Mouse (Mus musculus): ENCODE data around the gene Prss8. TPM values are rescaled to one million over a fixed set of nuclear protein-coding genes. Genes with fewer than 3 reads are reported as not detected.
A peak's percentile ranks its signal among the peaks of the same experiment; 100 is the strongest.

Gene Prss8
- polyA plus RNA-seq, 1 experiment from 2014 or later: 5.7 TPM

- no peak overlapping the region for H3K9ac ChIP-seq
- no peak overlapping the region for H3K27ac ChIP-seq
- peaks cover 12% of the 10 kb centered on the region for H3K4me1 ChIP-seq
- WGBS: 89% methylated on average over 8 of the region's 8 CpGs
- ATAC-seq (ENCODE audit: low FRiP score, low read depth): no peak
- peaks cover 57% of the 10 kb centered on the region for H3K36me3 ChIP-seq
- no peak overlapping the region for H3K4me3 ChIP-seq
- H3K27me3 ChIP-seq: peaks cover 34% of the 10 kb centered on the region
- H3K9me3 ChIP-seq: no peaks in the 10 kb centered on the region
- H3K4me2 ChIP-seq (replicated peaks): no peak overlapping the region
These were observed 3.8 kb downstream of the Prss8 start for GRCm38 (mm10) chr7:127926066-127926465.

- H3K4me2 ChIP-seq (replicated peaks): no peak overlapping the region
- no peaks in the 10 kb centered on the region for H3K9me3 ChIP-seq
- WGBS: 77% methylated on average over 5 of the region's 5 CpGs
- H3K9ac ChIP-seq: no peak overlapping the region
- H3K4me1 ChIP-seq: peaks cover 12% of the 10 kb centered on the region
- no peak overlapping the region for H3K4me3 ChIP-seq
- H3K36me3 ChIP-seq: peaks cover 65% of the 10 kb centered on the region
- ATAC-seq (ENCODE audit: low FRiP score, low read depth): no peak
- peaks cover 30% of the 10 kb centered on the region for H3K27me3 ChIP-seq
- H3K27ac ChIP-seq: no peak overlapping the region
These were observed 4.7 kb downstream of the Prss8 start for GRCm38 (mm10) chr7:127925252-127925651.

- Histone ChIP-seq H3K9me3 (no peaks in the 10 kb centered on the region), H3K27me3 (peaks cover 14% of the 10 kb centered on the region), H3K4me2 (replicated peaks) (no peak overlapping the region), H3K36me3 (peaks cover 72% of the 10 kb centered on the region), H3K27ac (no peak overlapping the region), H3K9ac (no peak overlapping the region), H3K4me3 (no peak overlapping the region), H3K4me1 (peaks cover 2% of the 10 kb centered on the region; the same call in 1 of the 2 replicates)
- ATAC-seq (ENCODE audit: low FRiP score, low read depth): no peak
- WGBS: 88% methylated on average over 5 of the region's 5 CpGs
These were observed 6.2 kb downstream of the Prss8 start for GRCm38 (mm10) chr7:127923714-127924113.

- no peak overlapping the region for H3K9ac ChIP-seq
- no peak overlapping the region for H3K4me3 ChIP-seq
- H3K4me1 ChIP-seq: no peaks in the 10 kb centered on the region
- no peak overlapping the region for H3K27ac ChIP-seq
- no peaks in the 10 kb centered on the region for H3K9me3 ChIP-seq
- no peak for ATAC-seq (ENCODE audit: low FRiP score, low read depth)
- whole genome bisulfite sequencing: 80% methylated on average over 6 of the region's 6 CpGs
- H3K36me3 ChIP-seq: peaks cover 77% of the 10 kb centered on the region
- no peak overlapping the region for H3K4me2 ChIP-seq (replicated peaks)
- H3K27me3 ChIP-seq: peaks cover 4% of the 10 kb centered on the region
These were observed 7.2 kb downstream of the Prss8 start for GRCm38 (mm10) chr7:127922451-127923275.

- Histone ChIP-seq H3K36me3 (peaks cover 78% of the 10 kb centered on the region), H3K9ac (no peak overlapping the region), H3K27ac (no peak overlapping the region), H3K9me3 (no peaks in the 10 kb centered on the region), H3K4me2 (replicated peaks) (no peak overlapping the region), H3K4me1 (no peaks in the 10 kb centered on the region), H3K27me3 (no peaks in the 10 kb centered on the region), H3K4me3 (no peak overlapping the region)
- no peak for ATAC-seq (ENCODE audit: low FRiP score, low read depth)
- WGBS: 63% methylated on average over 8 of the region's 8 CpGs
These were observed 8.4 kb downstream of the Prss8 start for GRCm38 (mm10) chr7:127921516-127921915.

- no peak for ATAC-seq (ENCODE audit: low FRiP score, low read depth)
- no peak overlapping the region for H3K4me2 ChIP-seq (replicated peaks)
- 83% methylated on average over 7 of the region's 7 CpGs for WGBS
- no peaks in the 10 kb centered on the region for H3K27me3 ChIP-seq
- H3K9ac ChIP-seq: no peak overlapping the region
- H3K4me1 ChIP-seq: no peaks in the 10 kb centered on the region
- no peak overlapping the region for H3K4me3 ChIP-seq
- no peak overlapping the region for H3K27ac ChIP-seq
- H3K36me3 ChIP-seq: peaks cover 76% of the 10 kb centered on the region
- no peaks in the 10 kb centered on the region for H3K9me3 ChIP-seq
These were observed 10.6 kb downstream of the Prss8 start for GRCm38 (mm10) chr7:127919290-127919689.

GRCm38 (mm10) chr7:127918203-127918602 is 11.7 kb downstream of the Prss8 start:
- no peaks in the 10 kb centered on the region for H3K27me3 ChIP-seq
- no peak overlapping the region for H3K27ac ChIP-seq
- peaks cover 69% of the 10 kb centered on the region for H3K36me3 ChIP-seq
- WGBS: 53% methylated on average over 3 of the region's 3 CpGs
- no peak overlapping the region for H3K4me2 ChIP-seq (replicated peaks)
- H3K4me1 ChIP-seq: peaks cover 3% of the 10 kb centered on the region; the same call in 1 of the 2 replicates
- H3K9me3 ChIP-seq: no peaks in the 10 kb centered on the region
- no peak overlapping the region for H3K4me3 ChIP-seq
- no peak for ATAC-seq (ENCODE audit: low FRiP score, low read depth)
- no peak overlapping the region for H3K9ac ChIP-seq

- no peak overlapping the region for H3K4me3 ChIP-seq
- H3K27me3 ChIP-seq: no peaks in the 10 kb centered on the region
- no peak overlapping the region for H3K27ac ChIP-seq
- H3K4me2 ChIP-seq (replicated peaks): no peak overlapping the region
- peaks cover 13% of the 10 kb centered on the region; the same call in 1 of the 2 replicates for H3K4me1 ChIP-seq
- no peak overlapping the region for H3K9ac ChIP-seq
- H3K9me3 ChIP-seq: no peaks in the 10 kb centered on the region
- peaks cover 41% of the 10 kb centered on the region for H3K36me3 ChIP-seq
- no peak for ATAC-seq (ENCODE audit: low FRiP score, low read depth)
- WGBS: 91% methylated on average over 12 of the region's 12 CpGs
These were observed 14.6 kb downstream of the Prss8 start for GRCm38 (mm10) chr7:127915293-127915692.

- H3K36me3 ChIP-seq: peaks cover 51% of the 10 kb centered on the region
- H3K4me3 ChIP-seq: peak overlapping the region; percentile 93
- peaks cover 13% of the 10 kb centered on the region; the same call in 1 of the 2 replicates for H3K4me1 ChIP-seq
- 25% methylated on average over 4 of the region's 4 CpGs for WGBS
- no peaks in the 10 kb centered on the region for H3K9me3 ChIP-seq
- peak overlapping the region; percentile 65 for H3K4me2 ChIP-seq (replicated peaks)
- no peaks in the 10 kb centered on the region for H3K27me3 ChIP-seq
- H3K9ac ChIP-seq: peak overlapping the region; percentile 83
- 0 out of 2 replicates have a peak overlapping the region, but pooled peaks have one; percentile 81 for H3K27ac ChIP-seq
- no peak for ATAC-seq (ENCODE audit: low FRiP score, low read depth)
These were observed 17.0 kb downstream of the Prss8 start for GRCm38 (mm10) chr7:127912938-127913337.

GRCm38 (mm10) chr7:127912190-127912871 is 17.6 kb downstream of the Prss8 start, which contains the start of gene Kat8:
Gene Kat8 (plus strand): TSS chr7:127912516.
- Histone ChIP-seq H3K9ac (peak within 1 kb of the TSS; percentile 83), H3K9me3 (no peaks in the 10 kb centered on the region), H3K36me3 (peaks cover 55% of the 10 kb centered on the region), H3K27me3 (no peaks in the 10 kb centered on the region), H3K4me3 (peak within 1 kb of the TSS; percentile 93), H3K4me2 (replicated peaks) (peak within 1 kb of the TSS; percentile 65), H3K27ac (peak within 1 kb of the TSS; percentile 81), H3K4me1 (peaks cover 13% of the 10 kb centered on the region; the same call in 1 of the 2 replicates)
- WGBS: under 1% methylated on average over 40 of the region's 40 CpGs
- peak; percentile 96 for ATAC-seq (ENCODE audit: low FRiP score, low read depth)

GRCm38 (mm10) chr7:127908656-127909055 is 21.2 kb downstream of the Prss8 start:
- peaks cover 50% of the 10 kb centered on the region for H3K36me3 ChIP-seq
- ATAC-seq (ENCODE audit: low FRiP score, low read depth): no peak

GRCm38 (mm10) chr7:127907939-127908338 is 22.0 kb downstream of the Prss8 start:
- Histone ChIP-seq H3K4me2 (replicated peaks) (no peak overlapping the region), H3K9ac (no peak overlapping the region), H3K36me3 (peaks cover 50% of the 10 kb centered on the region), H3K27me3 (no peaks in the 10 kb centered on the region), H3K27ac (no peak overlapping the region), H3K4me3 (no peak overlapping the region), H3K9me3 (no peaks in the 10 kb centered on the region), H3K4me1 (peaks cover 20% of the 10 kb centered on the region)
- no peak for ATAC-seq (ENCODE audit: low FRiP score, low read depth)
- WGBS: 93% methylated on average over 12 of the region's 12 CpGs

More at GRCm38 (mm10) chr7:127908656-127909055, 21.2 kb downstream of the Prss8 start:
- no peak overlapping the region for H3K27ac ChIP-seq
- no peak overlapping the region for H3K9ac ChIP-seq
- WGBS: 88% methylated on average over 4 of the region's 4 CpGs
- no peak overlapping the region for H3K4me2 ChIP-seq (replicated peaks)
- H3K4me1 ChIP-seq: peaks cover 26% of the 10 kb centered on the region
- no peaks in the 10 kb centered on the region for H3K27me3 ChIP-seq
- no peak overlapping the region for H3K4me3 ChIP-seq
- H3K9me3 ChIP-seq: no peaks in the 10 kb centered on the region
